Mouse (Mus musculus) urinary bladder, postnatal 14 days (tissue): Measurements from ENCODE around the gene Nol12.
A peak's percentile ranks its signal among the peaks of the same experiment; 100 is the strongest.

ENCODE experiments used
- DNase-seq: peaks from one replicate; pipeline ENCODE4 v3.0.0; 2021; ENCODE audit warnings: low spot score

Nol12 gene

DNA sequence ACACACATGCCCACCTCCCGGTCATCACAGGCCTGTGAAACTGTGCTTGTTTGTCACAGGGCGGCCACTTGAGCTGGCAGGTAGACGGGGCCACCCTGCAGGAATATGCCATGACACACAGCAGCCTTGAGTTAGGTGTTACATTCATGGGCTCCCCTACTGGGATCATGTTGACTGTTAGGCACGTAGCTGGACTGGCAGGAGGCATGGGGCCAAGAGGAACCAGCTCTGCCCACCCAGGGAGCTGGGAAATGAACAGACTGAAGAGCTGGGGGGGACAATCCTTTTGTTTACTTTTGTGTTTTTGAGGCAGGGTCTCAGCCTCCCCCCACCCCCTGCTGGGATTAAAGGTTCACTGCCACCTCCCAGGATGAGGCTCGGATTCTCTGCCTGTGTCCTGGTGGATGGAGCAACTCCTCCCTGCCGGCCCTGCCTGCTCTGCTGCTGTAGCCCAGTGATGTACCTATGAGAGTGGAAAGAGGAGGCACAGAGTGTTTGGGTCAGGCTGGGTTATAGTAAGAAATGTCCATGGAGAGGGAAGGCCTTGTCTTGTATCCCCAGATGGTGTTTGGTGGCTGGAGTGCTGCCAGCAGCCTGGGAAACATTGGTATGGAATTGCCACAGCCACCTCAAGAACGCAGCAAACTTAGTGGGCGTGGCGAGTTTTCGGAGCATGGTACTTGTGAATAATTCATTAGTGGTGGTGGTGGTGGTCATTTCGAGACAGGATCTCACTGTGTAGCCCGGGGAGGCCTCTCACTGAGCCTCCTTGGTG, 18.5 kb upstream of the Nol12 start:
- DNase-seq: no peak

DNA sequence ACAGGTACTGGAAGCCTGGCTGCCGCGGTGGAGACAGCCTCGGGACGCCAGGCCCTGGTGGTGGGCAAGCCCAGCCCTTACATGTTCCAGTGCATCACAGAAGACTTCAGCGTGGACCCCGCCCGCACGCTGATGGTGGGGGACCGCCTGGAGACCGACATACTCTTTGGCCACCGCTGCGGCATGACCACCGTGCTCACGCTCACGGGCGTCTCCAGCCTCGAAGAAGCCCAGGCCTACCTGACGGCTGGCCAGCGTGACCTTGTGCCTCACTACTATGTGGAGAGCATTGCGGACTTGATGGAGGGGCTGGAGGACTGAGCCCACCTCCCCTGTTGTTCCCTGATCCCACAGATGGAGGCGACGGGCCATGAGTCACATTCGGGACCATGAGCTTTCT, 16.6 kb upstream of the Nol12 start:
- DNase-seq: no peak

DNA sequence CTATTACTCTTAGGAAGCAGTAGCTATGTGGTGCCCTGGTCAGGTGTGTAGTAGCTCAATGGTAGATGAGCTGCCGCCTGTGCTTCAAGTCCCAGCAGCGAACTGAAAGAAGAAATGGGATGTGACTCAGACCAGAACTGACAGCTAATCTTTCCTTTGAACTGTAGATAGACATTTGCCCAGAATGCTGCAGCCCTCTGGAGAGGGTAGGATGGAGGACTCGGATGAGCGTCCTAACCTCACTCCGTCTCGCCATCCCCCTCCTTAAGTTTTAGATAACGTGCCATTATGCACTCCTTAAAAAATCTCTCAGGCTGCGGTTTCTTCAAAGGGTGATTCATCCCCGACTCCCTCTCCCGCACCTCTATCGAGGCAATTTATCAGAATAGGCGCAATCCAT, 14.8 kb upstream of the Nol12 start:
- no peak for DNase-seq

DNA sequence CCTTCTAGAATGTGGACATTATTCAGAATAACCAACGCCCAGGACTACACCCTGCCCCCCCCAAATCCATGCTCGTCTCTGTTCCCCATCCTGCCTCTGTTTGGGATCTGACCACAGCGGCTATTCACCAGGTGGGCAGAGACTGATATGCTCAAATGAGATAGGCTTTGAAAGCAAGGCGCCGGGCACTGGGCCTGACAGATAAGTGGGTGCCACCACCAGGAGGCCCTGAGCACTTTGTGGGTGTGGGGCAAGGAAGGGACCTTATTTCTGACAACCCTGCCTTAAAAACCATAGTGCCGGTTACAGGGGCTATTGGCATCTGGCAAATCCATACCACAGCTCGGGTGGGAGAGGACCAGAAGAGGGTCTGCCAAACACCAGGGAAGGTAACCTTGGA, 12.0 kb upstream of the Nol12 start:
- DNase-seq: no peak

GRCm38 (mm10) chr15:78923585-78923984, 11.1 kb upstream of the Nol12 start:
- no peak for DNase-seq

GRCm38 (mm10) chr15:78925129-78925528, 9.6 kb upstream of the Nol12 start:
- no peak for DNase-seq

GRCm38 (mm10) chr15:78926021-78926919, 8.5 kb upstream of the Nol12 start, which contains the start of gene Lgals1:
TSS of gene Lgals1 (plus strand) at chr15:78926725.
- DNase-seq: peak; percentile 87

DNA sequence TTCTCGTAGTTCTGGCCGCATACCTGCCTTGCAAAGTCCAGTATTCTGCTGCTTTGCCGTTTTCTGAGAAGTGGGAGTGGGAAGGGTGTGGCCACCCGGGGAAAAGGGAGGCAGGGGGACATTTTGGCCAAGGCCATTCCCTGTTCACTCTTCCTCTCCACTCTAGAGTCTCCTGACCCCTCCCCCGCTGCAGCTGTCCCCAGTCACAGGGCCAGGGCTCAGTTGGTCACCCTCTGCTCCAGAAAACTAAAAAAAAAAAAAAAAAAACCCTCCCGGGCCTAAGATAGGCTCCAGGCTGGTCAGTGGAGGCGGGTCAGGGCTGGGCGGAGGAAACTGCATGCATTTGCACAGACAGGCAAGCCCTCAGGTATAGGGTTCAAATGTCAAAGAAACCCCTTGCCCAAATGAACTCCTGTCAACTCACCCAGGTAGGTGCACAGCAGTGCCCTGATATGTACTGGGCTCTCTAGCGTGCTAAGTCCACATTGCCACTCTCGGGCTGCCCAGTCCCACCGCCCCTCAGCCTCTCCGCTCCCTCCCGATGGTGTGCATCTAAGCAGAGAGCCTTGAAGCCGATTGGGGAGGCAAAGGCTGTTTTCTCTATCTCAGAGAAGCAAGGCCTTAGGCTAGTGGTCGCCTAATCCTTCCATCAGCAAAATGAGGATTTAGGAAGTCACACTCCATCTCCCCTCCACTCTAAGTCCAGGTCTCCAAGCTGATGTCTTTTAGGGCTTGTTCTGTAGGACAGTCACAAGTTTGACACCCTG, 7.5 kb upstream of the Nol12 start:
- peak; percentile 37 for DNase-seq

- peak; percentile 83 for DNase-seq
These were observed 6.8 kb upstream of the Nol12 start for GRCm38 (mm10) chr15:78927788-78928457.

DNA sequence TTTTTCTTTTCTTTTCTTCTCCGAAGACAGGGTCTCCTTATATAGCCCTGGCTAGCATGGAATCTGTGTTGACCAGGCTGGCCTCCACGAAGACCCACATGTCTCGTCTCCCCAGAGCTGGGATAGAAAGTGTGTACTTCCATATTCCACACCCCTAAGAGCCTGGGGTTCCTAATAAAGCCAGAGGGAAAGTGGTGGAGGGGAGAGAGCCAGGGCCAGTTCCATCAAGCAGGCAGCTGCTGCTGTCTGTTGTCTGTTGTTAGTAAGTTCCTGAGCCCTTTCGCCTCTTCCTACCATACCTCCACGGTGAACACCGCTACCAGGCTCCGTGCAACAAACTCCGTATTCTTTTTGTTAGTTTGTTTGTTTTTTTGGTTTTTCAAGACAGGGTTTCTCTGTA, 6.2 kb upstream of the Nol12 start:
- no peak for DNase-seq

DNA sequence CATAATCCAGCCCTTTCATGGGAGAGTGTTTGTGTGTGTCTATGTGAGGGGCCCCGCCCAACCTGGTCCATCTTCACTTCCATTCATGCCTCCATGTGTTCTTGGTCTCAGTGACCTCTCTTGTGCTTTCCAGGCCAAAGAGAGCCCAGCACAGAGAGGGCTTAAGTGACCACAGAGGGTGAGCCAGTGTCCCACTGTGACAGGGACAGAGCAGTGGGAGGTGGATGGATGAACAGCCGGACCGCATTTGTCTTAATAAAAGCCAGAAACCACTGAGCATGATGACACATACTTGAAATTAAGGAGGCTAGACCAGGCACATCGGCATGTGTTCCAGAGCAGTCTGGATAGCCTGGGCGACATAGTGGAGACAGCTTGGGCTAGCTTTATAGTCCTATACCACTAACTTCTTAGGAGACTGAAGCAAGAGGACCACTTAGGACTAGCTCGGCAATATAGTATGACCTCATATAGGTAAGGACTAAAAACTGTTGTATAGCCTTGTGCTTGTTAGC, 4.5 kb upstream of the Nol12 start:
- DNase-seq: no peak

- no peak for DNase-seq
These were observed 3.8 kb upstream of the Nol12 start for GRCm38 (mm10) chr15:78930801-78931426.

- DNase-seq: peak; percentile 60
These were observed 3.2 kb upstream of the Nol12 start for GRCm38 (mm10) chr15:78931577-78931976.

DNA sequence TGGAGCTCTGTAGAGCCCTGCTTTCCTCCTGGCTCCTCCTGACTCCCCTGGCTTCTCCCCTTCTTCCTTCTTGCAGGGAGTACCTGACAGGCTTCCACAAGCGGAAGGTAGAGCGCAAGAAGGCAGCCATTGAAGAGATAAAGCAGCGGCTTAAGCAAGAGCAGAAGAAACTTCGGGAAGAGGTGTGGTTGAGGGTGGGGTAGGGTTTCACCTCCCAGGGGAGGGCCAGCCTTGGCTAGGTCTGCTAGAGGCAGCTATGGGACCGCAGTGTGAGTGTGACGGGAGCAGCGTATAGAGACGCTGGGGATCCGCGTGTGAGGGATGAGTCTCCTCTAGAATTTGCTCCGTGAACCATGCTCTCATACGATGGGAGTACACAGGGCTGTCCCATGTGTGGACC, 1.7 kb downstream of the Nol12 start:
- DNase-seq: no peak

DNA sequence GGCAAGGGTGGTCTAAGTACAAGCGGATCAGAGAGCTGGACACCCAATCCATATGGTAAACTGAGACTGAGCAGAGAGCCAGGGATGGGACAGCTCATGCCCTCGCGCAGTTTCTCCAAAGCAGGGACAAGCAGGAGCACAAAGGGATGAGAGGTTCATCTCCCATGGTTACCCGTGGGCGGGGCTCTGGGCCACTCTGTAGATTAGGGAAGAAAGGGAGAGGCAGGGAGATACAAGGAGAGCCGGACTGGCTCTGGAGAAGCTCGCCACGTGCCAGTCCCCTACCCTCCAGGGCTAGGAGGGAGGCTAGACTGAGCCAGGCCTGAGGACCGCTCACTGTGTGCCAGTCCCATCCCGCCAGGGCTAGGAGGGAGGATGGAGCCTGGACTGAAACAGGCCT, 2.6 kb downstream of the Nol12 start:
- DNase-seq: no peak

DNA sequence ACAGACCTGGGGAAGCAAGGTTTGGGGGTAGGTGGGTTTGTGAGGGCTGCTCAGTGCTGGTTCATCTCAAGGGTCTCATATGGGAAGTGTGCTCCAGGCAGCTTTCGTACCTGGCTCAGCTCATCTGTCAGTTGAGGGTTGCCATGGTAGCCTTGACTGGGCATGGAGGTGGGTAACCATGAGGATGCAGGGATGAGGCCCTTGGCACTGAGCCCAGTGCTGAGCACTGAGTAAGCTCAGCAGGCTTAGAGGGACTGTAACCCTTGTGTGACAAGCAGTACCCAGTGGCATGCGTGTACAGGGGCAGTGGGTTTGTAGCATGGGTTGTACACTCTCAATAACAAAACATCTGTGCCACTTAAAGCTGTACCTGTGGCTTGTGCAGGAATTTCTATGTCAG, 3.2 kb downstream of the Nol12 start:
- no peak for DNase-seq

GRCm38 (mm10) chr15:78940325-78940724, 5.6 kb downstream of the Nol12 start:
- no peak for DNase-seq

- peak; percentile 80 for DNase-seq
These were observed 7.9 kb downstream of the Nol12 start for GRCm38 (mm10) chr15:78942663-78943062.

- DNase-seq: no peak
These were observed 11.5 kb downstream of the Nol12 start for GRCm38 (mm10) chr15:78946232-78946631.

GRCm38 (mm10) chr15:78947657-78948056, 12.9 kb downstream of the Nol12 start, which contains the start of gene Triobp:
TSS of gene Triobp (plus strand) at chr15:78947724.
- DNase-seq: peak; percentile 84

DNA sequence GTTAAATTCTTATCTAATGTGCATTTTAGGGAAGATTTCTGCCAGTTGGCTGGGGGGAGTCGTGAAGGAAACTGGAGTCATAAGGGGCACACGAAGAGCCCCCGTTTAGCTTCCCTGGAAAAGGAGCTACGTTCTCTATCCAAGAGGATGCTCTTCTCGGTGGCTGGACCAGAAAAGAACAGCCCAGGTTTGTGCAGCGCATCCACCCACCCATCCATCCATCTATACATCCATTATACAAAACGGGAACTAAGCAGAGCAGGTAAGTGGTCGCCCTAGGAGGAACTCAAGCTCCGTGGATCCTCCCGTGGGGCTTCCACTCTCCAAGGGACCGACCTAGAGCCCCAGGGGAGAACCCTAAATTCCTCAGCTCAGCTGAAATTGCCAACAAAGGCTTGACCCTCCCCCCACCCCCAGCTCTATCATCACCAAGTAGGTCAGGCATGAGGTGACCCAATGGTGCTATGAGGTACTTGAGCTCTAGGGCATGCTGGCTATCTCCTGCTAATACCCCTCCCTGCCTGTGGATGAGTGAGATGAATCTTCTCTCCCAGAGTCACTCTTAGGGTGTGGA, 13.5 kb downstream of the Nol12 start:
- no peak for DNase-seq
